Mouse (Mus musculus): ENCODE measurements around the gene Amhr2. TPM values are rescaled to one million over a fixed set of nuclear protein-coding genes. Genes with fewer than 3 reads are reported as not detected.
A peak's percentile ranks its signal among the peaks of the same experiment; 100 is the strongest.

Gene Amhr2
- polyA plus RNA-seq, 1 experiment from 2014 or later: 0.40 TPM

GRCm38 (mm10) chr15:102407681-102408557, 37.2 kb upstream of the Amhr2 start:
- Histone ChIP-seq H3K9me3 (no peaks in the 10 kb centered on the region), H3K9ac (no peak overlapping the region), H3K4me3 (peak overlapping the region; percentile 86; the same call in 1 of the 2 replicates), H3K4me2 (peak overlapping the region; percentile 57), H3K36me3 (peaks cover 45% of the 10 kb centered on the region), H3K27me3 (no peaks in the 10 kb centered on the region), H3K4me1 (replicated peaks) (peaks cover 59% of the 10 kb centered on the region), H3K27ac (no peak overlapping the region)
- no peak for ATAC-seq (ENCODE audit: low FRiP score)
- 96% methylated on average over 10 of the region's 10 CpGs for WGBS

DNA sequence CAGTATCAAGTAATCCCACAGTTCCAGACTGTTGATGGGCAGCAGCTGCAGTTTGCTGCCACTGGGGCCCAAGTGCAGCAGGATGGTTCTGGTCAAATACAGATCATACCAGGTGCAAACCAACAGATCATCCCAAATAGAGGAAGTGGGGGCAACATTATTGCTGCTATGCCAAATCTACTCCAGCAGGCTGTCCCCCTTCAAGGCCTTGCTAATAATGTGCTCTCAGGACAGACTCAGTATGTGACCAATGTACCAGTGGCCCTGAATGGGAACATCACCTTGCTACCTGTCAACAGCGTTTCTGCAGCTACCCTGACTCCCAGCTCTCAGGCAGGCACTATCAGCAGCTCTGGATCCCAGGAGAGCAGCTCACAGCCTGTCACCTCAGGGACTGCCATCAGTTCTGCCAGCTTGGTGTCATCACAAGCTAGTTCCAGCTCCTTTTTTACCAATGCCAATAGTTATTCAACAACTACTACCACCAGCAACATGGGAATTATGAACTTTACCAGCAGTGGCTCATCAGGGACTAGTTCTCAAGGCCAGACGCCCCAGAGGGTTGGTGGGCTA, 36.5 kb upstream of the Amhr2 start:
- H3K36me3 ChIP-seq: peaks cover 50% of the 10 kb centered on the region
- no peaks in the 10 kb centered on the region for H3K27me3 ChIP-seq
- WGBS: 85% methylated on average over 2 of the region's 2 CpGs
- peak overlapping the region; percentile 31; the same call in 1 of the 2 replicates for H3K4me2 ChIP-seq
- no peak overlapping the region for H3K4me3 ChIP-seq
- peak overlapping the region; percentile 31; the same call in 1 of the 2 replicates for H3K9ac ChIP-seq
- H3K4me1 ChIP-seq (replicated peaks): peaks cover 59% of the 10 kb centered on the region
- no peak overlapping the region for H3K27ac ChIP-seq
- no peaks in the 10 kb centered on the region for H3K9me3 ChIP-seq
- no peak for ATAC-seq (ENCODE audit: low FRiP score)

GRCm38 (mm10) chr15:102409286-102409685, 35.9 kb upstream of the Amhr2 start:
- Histone ChIP-seq H3K27ac (no peak overlapping the region), H3K9me3 (no peaks in the 10 kb centered on the region), H3K4me3 (peak overlapping the region; percentile 11; the same call in 1 of the 2 replicates), H3K4me2 (peak overlapping the region; percentile 31), H3K4me1 (replicated peaks) (peaks cover 59% of the 10 kb centered on the region), H3K27me3 (no peaks in the 10 kb centered on the region), H3K9ac (peak overlapping the region; percentile 31; the same call in 1 of the 2 replicates), H3K36me3 (peaks cover 56% of the 10 kb centered on the region)
- WGBS: 92% methylated on average over 3 of the region's 3 CpGs
- no peak for ATAC-seq (ENCODE audit: low FRiP score)

DNA sequence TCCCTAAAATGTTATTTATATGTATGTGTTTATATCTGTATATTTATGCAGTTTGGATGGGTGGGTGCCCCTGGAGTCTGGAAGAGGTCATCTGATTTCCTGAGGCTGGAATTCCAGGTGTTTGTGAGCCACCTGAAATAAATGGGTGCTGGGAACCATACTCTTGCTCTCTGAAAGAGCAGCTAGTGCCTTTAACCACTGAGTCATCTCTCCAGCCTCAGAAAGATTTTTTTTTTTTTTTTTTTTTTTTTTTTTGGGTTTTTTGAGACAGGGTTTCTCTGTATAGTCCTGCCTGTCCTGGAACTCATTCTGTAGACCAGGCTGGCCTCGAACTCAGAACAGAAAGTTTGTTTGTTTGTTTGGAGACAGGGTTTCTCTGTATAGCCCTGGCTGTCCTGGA, 34.1 kb upstream of the Amhr2 start:
- Histone ChIP-seq H3K36me3 (peaks cover 58% of the 10 kb centered on the region), H3K27me3 (no peaks in the 10 kb centered on the region), H3K27ac (no peak overlapping the region), H3K4me3 (0 out of 2 replicates have a peak overlapping the region, but pooled peaks have one; percentile 12), H3K9ac (no peak overlapping the region), H3K4me1 (replicated peaks) (peaks cover 55% of the 10 kb centered on the region), H3K9me3 (no peaks in the 10 kb centered on the region), H3K4me2 (peak overlapping the region; percentile 31)
- ATAC-seq (ENCODE audit: low FRiP score): no peak
- WGBS: 100% methylated on average over 1 of the region's 1 CpGs

GRCm38 (mm10) chr15:102413687-102414086, 31.5 kb upstream of the Amhr2 start:
- no peak overlapping the region for H3K27ac ChIP-seq
- no peaks in the 10 kb centered on the region for H3K27me3 ChIP-seq
- peaks cover 40% of the 10 kb centered on the region for H3K4me1 ChIP-seq (replicated peaks)
- no peak overlapping the region for H3K4me3 ChIP-seq
- H3K36me3 ChIP-seq: peaks cover 55% of the 10 kb centered on the region
- ATAC-seq (ENCODE audit: low FRiP score): no peak
- no peak overlapping the region for H3K9ac ChIP-seq
- no peak overlapping the region for H3K4me2 ChIP-seq
- H3K9me3 ChIP-seq: no peaks in the 10 kb centered on the region

DNA sequence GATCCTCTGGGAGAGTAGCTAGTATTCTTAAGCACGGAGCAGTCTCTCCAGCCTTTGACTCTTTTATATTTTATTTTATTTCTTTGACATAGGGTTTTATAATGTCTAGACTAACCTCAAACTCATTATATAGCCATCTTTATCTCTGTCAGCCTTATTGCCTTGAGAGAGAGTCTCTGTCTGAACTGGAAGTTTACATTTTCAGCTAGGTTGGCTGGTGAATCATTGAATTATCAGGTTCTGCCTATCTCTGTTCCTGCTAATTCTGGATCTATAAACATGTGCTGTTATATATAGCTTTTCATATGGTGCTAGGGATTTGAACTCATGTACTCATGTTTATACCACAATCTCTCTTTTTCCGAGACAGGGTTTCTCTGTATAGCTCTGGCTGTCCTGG, 27.6 kb upstream of the Amhr2 start:
- Histone ChIP-seq H3K9ac (no peak overlapping the region), H3K4me2 (no peak overlapping the region), H3K27ac (no peak overlapping the region), H3K4me3 (no peak overlapping the region), H3K27me3 (no peaks in the 10 kb centered on the region), H3K9me3 (no peaks in the 10 kb centered on the region), H3K36me3 (peaks cover 27% of the 10 kb centered on the region), H3K4me1 (replicated peaks) (peaks cover 5% of the 10 kb centered on the region; the same call in 1 of the 2 replicates)
- no peak for ATAC-seq (ENCODE audit: low FRiP score)
- WGBS: 88% methylated on average over 2 of the region's 2 CpGs

- no peak for ATAC-seq (ENCODE audit: low FRiP score)
- H3K9me3 ChIP-seq: no peaks in the 10 kb centered on the region
- H3K27ac ChIP-seq: no peak overlapping the region
- no peaks in the 10 kb centered on the region for H3K27me3 ChIP-seq
- WGBS: 65% methylated on average over 1 of the region's 1 CpGs
- H3K9ac ChIP-seq: no peak overlapping the region
- peaks cover 19% of the 10 kb centered on the region for H3K36me3 ChIP-seq
- H3K4me1 ChIP-seq (replicated peaks): peaks cover 5% of the 10 kb centered on the region; the same call in 1 of the 2 replicates
- no peak overlapping the region for H3K4me3 ChIP-seq
- H3K4me2 ChIP-seq: no peak overlapping the region
These were observed 24.2 kb upstream of the Amhr2 start for GRCm38 (mm10) chr15:102420986-102421385.

DNA sequence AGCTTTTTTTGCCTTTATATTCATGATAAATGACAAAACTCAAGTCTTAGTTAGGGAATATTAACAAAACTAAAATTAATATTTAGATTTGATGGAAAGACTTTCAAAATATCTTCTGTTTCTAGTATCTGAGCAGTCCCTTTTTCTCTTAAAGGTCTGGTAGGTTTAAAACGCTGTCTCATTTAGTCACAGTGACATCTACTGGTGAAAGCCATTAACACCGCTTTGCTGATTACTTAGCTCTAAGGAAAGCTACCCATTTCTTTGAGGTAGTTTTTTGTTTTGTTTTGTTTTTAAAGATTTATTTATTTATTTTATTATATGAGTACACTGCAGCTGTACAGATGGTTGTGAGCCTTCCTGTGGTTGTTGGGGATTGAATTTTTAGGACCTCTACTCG, 23.7 kb upstream of the Amhr2 start:
- Histone ChIP-seq H3K27ac (no peak overlapping the region), H3K4me2 (no peak overlapping the region), H3K27me3 (no peaks in the 10 kb centered on the region), H3K9ac (no peak overlapping the region), H3K4me3 (no peak overlapping the region), H3K4me1 (replicated peaks) (peaks cover 5% of the 10 kb centered on the region; the same call in 1 of the 2 replicates), H3K36me3 (peaks cover 24% of the 10 kb centered on the region), H3K9me3 (no peaks in the 10 kb centered on the region)
- 58% methylated on average over 3 of the region's 3 CpGs for WGBS
- no peak for ATAC-seq (ENCODE audit: low FRiP score)

GRCm38 (mm10) chr15:102423602-102424240, 21.4 kb upstream of the Amhr2 start:
- Histone ChIP-seq H3K27me3 (no peaks in the 10 kb centered on the region), H3K9ac (no peak overlapping the region), H3K4me3 (no peak overlapping the region), H3K9me3 (no peaks in the 10 kb centered on the region), H3K4me2 (no peak overlapping the region), H3K4me1 (replicated peaks) (no peaks in the 10 kb centered on the region), H3K27ac (no peak overlapping the region), H3K36me3 (peaks cover 38% of the 10 kb centered on the region)
- 93% methylated on average over 2 of the region's 2 CpGs for WGBS
- ATAC-seq (ENCODE audit: low FRiP score): no peak

GRCm38 (mm10) chr15:102424657-102425056, 20.5 kb upstream of the Amhr2 start:
- H3K4me3 ChIP-seq: no peak overlapping the region

GRCm38 (mm10) chr15:102426963-102427362, 18.2 kb upstream of the Amhr2 start:
- Histone ChIP-seq H3K27me3 (no peaks in the 10 kb centered on the region), H3K4me1 (replicated peaks) (no peaks in the 10 kb centered on the region), H3K4me3 (no peak overlapping the region), H3K9ac (no peak overlapping the region), H3K36me3 (peaks cover 61% of the 10 kb centered on the region), H3K4me2 (no peak overlapping the region), H3K9me3 (no peaks in the 10 kb centered on the region), H3K27ac (no peak overlapping the region)
- WGBS: 100% methylated on average over 1 of the region's 1 CpGs
- no peak for ATAC-seq (ENCODE audit: low FRiP score)

More at GRCm38 (mm10) chr15:102424657-102425056, 20.5 kb upstream of the Amhr2 start:
- no peaks in the 10 kb centered on the region for H3K4me1 ChIP-seq (replicated peaks)
- ATAC-seq (ENCODE audit: low FRiP score): no peak
- WGBS: 91% methylated on average over 2 of the region's 2 CpGs
- no peaks in the 10 kb centered on the region for H3K9me3 ChIP-seq
- H3K9ac ChIP-seq: no peak overlapping the region
- peaks cover 41% of the 10 kb centered on the region for H3K36me3 ChIP-seq
- no peaks in the 10 kb centered on the region for H3K27me3 ChIP-seq
- H3K4me2 ChIP-seq: no peak overlapping the region
- H3K27ac ChIP-seq: no peak overlapping the region

- H3K9ac ChIP-seq: no peak overlapping the region
- H3K36me3 ChIP-seq: peaks cover 73% of the 10 kb centered on the region
- no peak for ATAC-seq (ENCODE audit: low FRiP score)
- 88% methylated on average over 1 of the region's 1 CpGs for WGBS
- H3K27ac ChIP-seq: no peak overlapping the region
- no peaks in the 10 kb centered on the region for H3K9me3 ChIP-seq
- no peak overlapping the region for H3K4me3 ChIP-seq
- no peaks in the 10 kb centered on the region for H3K4me1 ChIP-seq (replicated peaks)
- H3K27me3 ChIP-seq: no peaks in the 10 kb centered on the region
- no peak overlapping the region for H3K4me2 ChIP-seq
These were observed 13.1 kb upstream of the Amhr2 start for GRCm38 (mm10) chr15:102432046-102432445.

All from hindbrain, embryonic 13.5 days (tissue).